Mouse (Mus musculus) testis, adult 2 months (tissue): ENCODE results near the gene Sec31a.

ENCODE experiments used
- CTCF ChIP-seq: fragments of 200-500 bp; IDR thresholded peaks from 2 replicates; pipeline ENCODE4 v1.5.1; 2012; ENCODE audit warnings: low read depth, mild to moderate bottlenecking, inconsistent platforms, low read length, moderate library complexity; ENCODE audit not compliant: control insufficient read depth, insufficient read depth, insufficient replicate concordance
- POLR2A ChIP-seq: fragments of 200-500 bp; IDR thresholded peaks from 2 replicates; pipeline ENCODE4 v1.6.1; 2012; ENCODE audit warnings: low read depth, mild to moderate bottlenecking, inconsistent platforms, low read length, moderate library complexity; ENCODE audit not compliant: control insufficient read depth

DNA sequence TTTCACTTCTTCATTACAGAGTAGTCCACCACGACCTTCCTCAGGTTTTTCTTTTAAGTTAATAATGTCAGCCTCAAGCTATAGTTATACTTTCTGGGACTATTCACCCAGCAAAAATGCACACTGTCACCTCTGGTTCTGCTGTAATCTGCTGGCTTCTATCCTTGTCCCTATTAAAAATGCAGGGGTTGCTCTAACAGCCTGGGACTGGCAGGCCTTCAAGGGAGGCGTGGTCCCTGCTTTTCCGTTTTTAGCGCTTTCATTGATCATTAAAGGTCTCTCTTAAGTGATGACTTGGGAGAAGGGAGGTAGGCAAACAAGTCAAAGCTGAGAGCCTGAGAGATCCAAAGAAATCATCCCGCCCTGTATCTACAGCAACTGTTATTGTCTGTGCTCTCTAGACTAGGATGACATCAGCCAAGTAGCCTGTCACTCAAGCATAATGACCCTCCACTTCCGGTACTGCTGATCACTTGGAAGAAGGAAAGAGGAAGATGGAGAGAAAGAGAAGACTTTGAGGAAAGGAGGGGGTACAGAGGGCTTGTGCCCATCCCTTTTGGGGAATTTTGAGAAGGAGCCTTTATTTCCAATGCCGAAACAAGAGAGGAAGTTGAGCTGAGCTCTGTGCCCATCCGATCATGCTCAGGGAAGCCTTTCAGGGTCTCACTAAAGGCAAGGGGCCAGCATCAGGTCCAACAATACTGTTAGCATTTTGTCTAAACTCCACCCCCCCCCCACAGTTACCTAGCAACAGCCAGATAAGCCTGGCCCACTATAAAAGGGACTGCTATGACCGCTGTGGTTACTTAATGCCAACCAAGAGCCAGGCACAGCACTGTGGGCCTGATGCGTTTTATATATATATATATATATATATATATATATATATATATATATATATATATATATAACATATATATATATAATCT is 66.5 kb downstream of the Sec31a start:
- TF ChIP-seq POLR2A (no peak), CTCF (no peak)
